Mouse (Mus musculus): ENCODE measurements at regions not wholly inside any gene's neighbourhood (a gene's known extent, or its start where the extent isn't known, plus 50 kb on each side); places are given as distances from the start of the nearest gene placed in this dataset.
A peak's percentile ranks its signal among the peaks of the same experiment; 100 is the strongest.

DNA sequence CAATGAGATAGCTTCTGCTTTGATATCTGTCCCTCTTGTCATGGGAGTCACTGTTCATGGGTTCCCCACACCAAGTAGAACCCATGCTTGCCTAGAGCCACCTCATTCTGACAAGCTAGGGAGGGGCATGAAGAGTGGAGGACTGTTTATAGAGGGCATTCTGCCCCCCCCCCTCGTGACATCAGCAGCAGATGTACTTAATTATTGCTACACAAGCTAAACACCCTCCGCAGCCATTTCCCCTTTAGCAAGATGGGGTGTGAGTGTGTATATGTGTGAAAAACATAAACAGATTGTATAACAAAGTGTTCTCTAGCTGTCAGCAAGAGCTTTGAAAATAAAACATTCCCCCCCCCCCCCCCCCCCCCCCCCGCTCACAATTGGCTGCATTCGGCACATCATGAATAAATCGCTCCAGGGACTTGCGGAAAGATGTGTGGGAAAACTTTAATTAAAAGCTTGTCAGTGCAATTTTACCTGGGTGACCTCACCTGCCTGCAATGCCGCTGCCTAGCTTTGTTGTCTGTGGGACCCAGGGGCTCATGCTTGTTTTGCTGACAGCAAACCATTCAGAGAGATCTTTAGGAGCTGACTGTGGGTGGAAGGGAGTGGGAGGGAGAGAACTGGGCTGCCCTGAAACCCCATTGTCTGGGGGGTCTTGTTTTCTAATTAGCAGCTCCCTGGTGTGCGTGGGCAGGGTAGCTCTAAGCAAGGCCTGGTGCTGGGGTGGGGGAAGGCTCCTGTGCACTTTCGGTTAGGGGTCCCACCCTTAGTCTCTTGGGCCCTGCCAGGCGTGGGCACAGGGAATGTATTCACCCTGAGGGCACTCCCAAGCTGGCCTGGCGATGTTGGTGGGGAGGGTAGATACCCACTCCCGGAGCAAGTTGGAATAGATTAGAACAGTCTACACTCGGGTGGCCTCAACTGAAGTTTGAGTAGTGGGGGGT, 63.4 kb downstream of the Irx2 start:
- H3K27me3 ChIP-seq (replicated peaks; ENCODE audit: control insufficient read depth, insufficient read depth, low read length) = no peaks in the 10 kb centered on the region
- H3K4me3 ChIP-seq (ENCODE audit: low read length) = no peak overlapping the region
- no peaks in the 10 kb centered on the region for H3K9me3 ChIP-seq (ENCODE audit: control insufficient read depth, low read length)
- 53% methylated on average over 12 of the region's 13 CpGs for WGBS
- H3K4me2 ChIP-seq (ENCODE audit: low read length) = no peak overlapping the region
- no peaks in the 10 kb centered on the region for H3K36me3 ChIP-seq (ENCODE audit: control insufficient read depth, insufficient read depth, low read length)
- H3K4me1 ChIP-seq (ENCODE audit: control insufficient read depth, insufficient read depth, low read depth, low read length) = no peaks in the 10 kb centered on the region
- H3K27ac ChIP-seq (ENCODE audit: low read depth, low read length) = no peak overlapping the region
- no peak overlapping the region for H3K9ac ChIP-seq (ENCODE audit: low read depth, low read length)
- ATAC-seq = no peak

DNA sequence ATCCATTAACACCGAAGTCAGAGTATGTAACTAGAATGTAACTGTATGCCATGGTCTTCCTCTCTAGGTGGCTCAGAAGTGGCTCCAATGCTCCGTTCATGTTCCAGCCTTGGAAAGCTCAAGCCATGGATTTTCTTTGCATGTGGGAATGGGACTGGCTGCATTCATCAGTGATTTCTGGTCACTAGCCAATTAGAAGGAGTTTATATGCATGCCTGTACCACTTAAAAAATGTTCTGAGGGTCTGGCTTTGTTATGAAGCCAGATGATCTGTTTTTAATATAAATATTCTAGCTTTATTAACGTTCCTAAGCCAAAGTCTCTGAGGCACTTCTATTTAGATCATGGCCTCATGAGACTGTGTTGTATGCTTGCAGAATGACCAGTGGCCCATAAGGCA, 78.8 kb downstream of the Irx2 start:
- Histone ChIP-seq H3K4me3 (ENCODE audit: low read length) (no peak overlapping the region), H3K9ac (ENCODE audit: low read depth, low read length) (no peak overlapping the region), H3K27ac (ENCODE audit: low read depth, low read length) (no peak overlapping the region), H3K36me3 (ENCODE audit: control insufficient read depth, insufficient read depth, low read length) (no peaks in the 10 kb centered on the region), H3K27me3 (replicated peaks; ENCODE audit: control insufficient read depth, insufficient read depth, low read length) (no peaks in the 10 kb centered on the region), H3K4me2 (ENCODE audit: low read length) (no peak overlapping the region), H3K9me3 (ENCODE audit: control insufficient read depth, low read length) (no peaks in the 10 kb centered on the region), H3K4me1 (ENCODE audit: control insufficient read depth, insufficient read depth, low read depth, low read length) (no peaks in the 10 kb centered on the region)
- ATAC-seq = no peak
- 68% methylated on average over 3 of the region's 3 CpGs for WGBS

DNA sequence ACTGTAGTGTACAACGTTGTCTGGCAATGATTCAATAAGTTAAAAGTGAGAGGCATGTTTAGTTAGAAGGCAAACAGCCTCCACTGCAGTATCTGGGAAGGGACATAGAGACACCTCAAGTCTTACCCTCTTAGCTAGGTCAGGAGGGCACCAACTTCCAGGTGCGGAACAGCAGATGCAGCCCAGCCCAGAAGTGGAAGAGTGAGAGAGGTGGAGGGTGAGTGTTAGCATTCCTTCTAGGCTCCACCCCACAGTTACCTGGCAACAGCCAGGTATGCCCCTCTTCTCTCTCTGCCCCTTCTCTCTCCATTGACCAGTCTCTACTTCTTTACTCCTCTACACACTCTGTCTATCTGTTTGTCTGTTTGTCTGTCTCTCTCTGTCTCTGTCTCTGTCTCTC, 80.1 kb downstream of the Irx2 start:
- Histone ChIP-seq H3K27ac (ENCODE audit: low read depth, low read length) (no peak overlapping the region), H3K9me3 (ENCODE audit: control insufficient read depth, low read length) (no peaks in the 10 kb centered on the region), H3K4me3 (ENCODE audit: low read length) (no peak overlapping the region), H3K4me2 (ENCODE audit: low read length) (no peak overlapping the region), H3K36me3 (ENCODE audit: control insufficient read depth, insufficient read depth, low read length) (no peaks in the 10 kb centered on the region), H3K9ac (ENCODE audit: low read depth, low read length) (no peak overlapping the region), H3K4me1 (ENCODE audit: control insufficient read depth, insufficient read depth, low read depth, low read length) (no peaks in the 10 kb centered on the region), H3K27me3 (replicated peaks; ENCODE audit: control insufficient read depth, insufficient read depth, low read length) (no peaks in the 10 kb centered on the region; the same call in 1 of the 2 replicates)
- no peak for ATAC-seq
- WGBS = 89% methylated on average over 2 of the region's 2 CpGs

DNA sequence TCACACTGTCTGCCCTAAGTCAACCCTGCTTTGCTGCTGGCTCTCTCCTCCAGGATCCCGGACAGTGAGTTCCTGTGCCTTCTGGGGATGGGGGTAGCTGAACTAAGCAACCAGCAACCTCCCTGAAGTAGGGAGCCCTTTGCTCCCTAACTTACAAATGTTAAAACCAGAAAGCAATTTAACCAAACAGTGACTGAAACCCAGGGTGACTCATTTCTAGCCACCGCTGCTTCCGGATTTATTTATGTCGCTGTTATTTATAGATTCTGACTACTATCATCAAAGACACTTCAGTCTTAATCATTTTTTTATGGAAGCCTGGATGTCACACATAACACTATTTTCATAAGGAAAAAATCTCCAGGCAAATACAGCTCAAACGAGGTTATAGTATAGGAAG, 81.4 kb downstream of the Irx2 start:
- Histone ChIP-seq H3K4me1 (ENCODE audit: control insufficient read depth, insufficient read depth, low read depth, low read length) (no peaks in the 10 kb centered on the region), H3K36me3 (ENCODE audit: control insufficient read depth, insufficient read depth, low read length) (no peaks in the 10 kb centered on the region), H3K9me3 (ENCODE audit: control insufficient read depth, low read length) (no peaks in the 10 kb centered on the region), H3K4me2 (ENCODE audit: low read length) (no peak overlapping the region), H3K4me3 (ENCODE audit: low read length) (no peak overlapping the region), H3K27ac (ENCODE audit: low read depth, low read length) (no peak overlapping the region), H3K27me3 (replicated peaks; ENCODE audit: control insufficient read depth, insufficient read depth, low read length) (no peaks in the 10 kb centered on the region; the same call in 1 of the 2 replicates), H3K9ac (ENCODE audit: low read depth, low read length) (no peak overlapping the region)
- no peak for ATAC-seq
- WGBS = 80% methylated on average over 5 of the region's 5 CpGs

DNA sequence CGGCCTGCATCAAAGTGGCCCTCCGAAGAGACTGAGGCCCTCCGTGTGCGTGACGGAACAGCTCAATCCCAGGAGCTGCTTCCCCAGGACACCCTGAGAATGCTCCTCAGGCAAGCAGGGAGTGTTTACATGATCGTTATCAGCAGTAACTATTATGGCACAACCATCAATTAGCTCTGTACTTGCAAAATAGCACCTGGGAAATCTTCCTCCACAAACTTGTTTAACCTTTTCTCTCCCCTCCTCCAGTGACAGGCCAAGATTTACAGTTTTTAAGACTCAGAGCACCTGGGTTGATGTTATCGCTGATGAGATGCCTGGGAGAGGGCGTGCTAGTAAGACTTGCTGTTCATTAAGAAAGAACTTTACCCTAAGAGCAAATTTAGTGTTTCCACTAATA, 82.5 kb downstream of the Irx2 start:
- WGBS = 78% methylated on average over 8 of the region's 8 CpGs
- no peak overlapping the region for H3K27ac ChIP-seq (ENCODE audit: low read depth, low read length)
- H3K9me3 ChIP-seq (ENCODE audit: control insufficient read depth, low read length) = no peaks in the 10 kb centered on the region
- no peaks in the 10 kb centered on the region; the same call in 1 of the 2 replicates for H3K27me3 ChIP-seq (replicated peaks; ENCODE audit: control insufficient read depth, insufficient read depth, low read length)
- H3K36me3 ChIP-seq (ENCODE audit: control insufficient read depth, insufficient read depth, low read length) = no peaks in the 10 kb centered on the region
- no peak for ATAC-seq
- H3K4me1 ChIP-seq (ENCODE audit: control insufficient read depth, insufficient read depth, low read depth, low read length) = no peaks in the 10 kb centered on the region
- no peak overlapping the region for H3K9ac ChIP-seq (ENCODE audit: low read depth, low read length)
- H3K4me3 ChIP-seq (ENCODE audit: low read length) = no peak overlapping the region
- H3K4me2 ChIP-seq (ENCODE audit: low read length) = no peak overlapping the region

DNA sequence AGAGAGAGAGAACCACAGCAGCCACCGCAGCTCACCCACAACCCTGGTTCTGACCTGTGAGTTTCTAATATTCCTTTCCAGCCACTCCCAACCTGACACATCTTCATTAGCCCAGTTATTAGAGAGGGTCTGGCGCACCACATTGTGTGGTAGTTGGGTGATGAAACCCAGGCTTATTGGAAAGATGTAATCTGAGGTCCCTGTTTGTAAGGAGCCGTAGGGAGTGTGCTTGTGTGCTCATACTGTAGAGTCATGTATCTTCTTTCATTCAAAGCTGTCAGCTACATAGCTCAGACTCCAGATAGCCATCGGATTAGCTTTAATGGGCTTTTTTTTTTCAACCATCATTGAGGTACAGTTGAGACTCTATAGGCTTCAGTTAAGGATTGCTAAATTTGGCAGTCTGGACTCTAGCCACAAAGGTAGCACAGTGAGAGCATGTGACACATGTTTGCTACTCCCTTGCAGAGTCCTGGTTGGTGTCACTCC, 83.3 kb downstream of the Irx2 start:
- ATAC-seq = no peak
- Histone ChIP-seq H3K4me2 (ENCODE audit: low read length) (no peak overlapping the region), H3K27me3 (replicated peaks; ENCODE audit: control insufficient read depth, insufficient read depth, low read length) (no peaks in the 10 kb centered on the region; the same call in 1 of the 2 replicates), H3K4me1 (ENCODE audit: control insufficient read depth, insufficient read depth, low read depth, low read length) (no peaks in the 10 kb centered on the region), H3K27ac (ENCODE audit: low read depth, low read length) (no peak overlapping the region), H3K9me3 (ENCODE audit: control insufficient read depth, low read length) (no peaks in the 10 kb centered on the region), H3K9ac (ENCODE audit: low read depth, low read length) (no peak overlapping the region), H3K36me3 (ENCODE audit: control insufficient read depth, insufficient read depth, low read length) (no peaks in the 10 kb centered on the region), H3K4me3 (ENCODE audit: low read length) (no peak overlapping the region)
- 81% methylated on average over 4 of the region's 4 CpGs for WGBS

DNA sequence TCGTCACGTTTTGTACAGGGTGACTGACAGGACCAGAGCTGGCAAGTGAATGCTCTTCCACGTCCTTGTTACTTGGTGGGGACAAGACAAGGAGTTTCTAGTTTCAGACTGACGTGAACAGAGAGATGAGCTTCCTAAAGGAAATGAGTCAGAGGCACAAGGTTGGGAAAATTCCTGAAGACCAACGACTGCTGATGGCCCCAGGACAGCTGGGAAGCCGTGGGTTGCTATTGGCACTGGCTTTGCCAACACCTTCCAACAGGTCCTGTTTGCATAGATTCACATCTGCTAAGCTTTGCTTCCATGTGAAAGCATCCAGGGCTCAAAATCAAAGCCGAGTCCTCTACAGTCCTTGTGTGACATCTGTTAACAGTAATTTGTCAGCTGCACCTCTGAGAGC, 86.2 kb downstream of the Irx2 start:
- Histone ChIP-seq H3K4me3 (ENCODE audit: low read length) (no peak overlapping the region), H3K9ac (ENCODE audit: low read depth, low read length) (no peak overlapping the region), H3K9me3 (ENCODE audit: control insufficient read depth, low read length) (no peaks in the 10 kb centered on the region), H3K27me3 (replicated peaks; ENCODE audit: control insufficient read depth, insufficient read depth, low read length) (no peaks in the 10 kb centered on the region; the same call in 1 of the 2 replicates), H3K27ac (ENCODE audit: low read depth, low read length) (no peak overlapping the region), H3K36me3 (ENCODE audit: control insufficient read depth, insufficient read depth, low read length) (no peaks in the 10 kb centered on the region), H3K4me1 (ENCODE audit: control insufficient read depth, insufficient read depth, low read depth, low read length) (no peaks in the 10 kb centered on the region), H3K4me2 (ENCODE audit: low read length) (no peak overlapping the region)
- no peak for ATAC-seq
- WGBS = 74% methylated on average over 7 of the region's 7 CpGs

DNA sequence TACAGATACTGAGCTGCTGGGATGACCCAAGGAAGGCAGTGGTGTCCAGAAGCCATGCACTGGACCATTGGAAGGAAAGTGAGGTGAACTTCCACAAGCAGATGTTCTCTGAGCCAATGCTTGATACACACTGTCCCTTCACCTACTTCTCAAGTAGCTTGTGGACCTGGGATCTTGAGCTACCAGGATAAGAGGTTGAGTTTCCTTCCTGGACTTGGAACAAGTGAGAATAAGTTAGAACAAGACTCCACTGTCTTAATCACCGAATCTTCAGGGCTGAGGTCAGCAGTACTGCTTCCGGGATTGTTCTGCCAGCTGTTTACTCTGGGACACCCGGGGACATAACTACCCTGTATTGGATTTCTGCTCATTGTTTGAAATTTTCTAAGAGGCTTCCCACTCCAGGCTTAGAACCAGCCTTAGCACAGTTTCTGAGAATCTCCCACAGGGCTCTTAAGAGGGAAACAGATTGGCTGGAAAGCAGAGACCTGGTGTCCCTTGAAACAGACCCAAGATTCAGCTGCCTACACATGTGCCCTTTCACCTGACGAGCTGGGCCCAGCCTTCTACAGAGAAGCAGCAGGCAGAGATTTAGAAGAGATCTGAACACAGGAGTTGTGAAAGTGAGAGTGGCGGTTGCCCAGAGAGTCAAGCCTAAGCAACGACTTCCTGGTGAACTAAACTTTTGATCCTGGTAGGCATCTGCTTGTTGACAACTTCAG, 87.5 kb downstream of the Irx2 start:
- Histone ChIP-seq H3K4me1 (ENCODE audit: control insufficient read depth, insufficient read depth, low read depth, low read length) (no peaks in the 10 kb centered on the region), H3K27ac (ENCODE audit: low read depth, low read length) (no peak overlapping the region), H3K4me3 (ENCODE audit: low read length) (no peak overlapping the region), H3K36me3 (ENCODE audit: control insufficient read depth, insufficient read depth, low read length) (no peaks in the 10 kb centered on the region), H3K4me2 (ENCODE audit: low read length) (no peak overlapping the region), H3K27me3 (replicated peaks; ENCODE audit: control insufficient read depth, insufficient read depth, low read length) (no peaks in the 10 kb centered on the region; the same call in 1 of the 2 replicates), H3K9me3 (ENCODE audit: control insufficient read depth, low read length) (no peaks in the 10 kb centered on the region), H3K9ac (ENCODE audit: low read depth, low read length) (no peak overlapping the region)
- 73% methylated on average over 6 of the region's 6 CpGs for WGBS
- no peak for ATAC-seq

DNA sequence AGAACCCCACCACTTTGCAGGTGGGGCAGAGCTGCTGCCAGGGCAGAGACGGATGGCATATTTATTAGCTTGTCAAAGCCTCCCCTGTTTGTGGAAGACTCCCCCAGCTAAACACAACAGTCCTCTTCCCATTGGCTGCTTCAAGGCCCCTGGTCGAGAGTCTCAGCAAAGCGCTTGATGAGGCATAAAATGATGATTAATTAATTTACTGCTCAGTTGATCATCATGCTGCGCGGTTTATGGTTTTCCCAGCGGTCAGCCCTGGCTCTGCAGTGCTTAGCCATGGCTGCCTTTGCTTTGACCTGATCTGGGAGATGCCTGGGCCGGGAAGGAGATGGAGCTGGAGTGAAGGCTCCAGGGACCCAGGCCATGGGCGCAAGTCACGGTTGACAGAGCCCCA, 98.5 kb downstream of the Irx2 start:
- H3K9ac ChIP-seq (ENCODE audit: low read depth, low read length) = no peak overlapping the region
- no peaks in the 10 kb centered on the region for H3K9me3 ChIP-seq (ENCODE audit: control insufficient read depth, low read length)
- no peaks in the 10 kb centered on the region for H3K36me3 ChIP-seq (ENCODE audit: control insufficient read depth, insufficient read depth, low read length)
- H3K4me3 ChIP-seq (ENCODE audit: low read length) = no peak overlapping the region
- ATAC-seq = peak; percentile 96
- H3K27me3 ChIP-seq (replicated peaks; ENCODE audit: control insufficient read depth, insufficient read depth, low read length) = no peaks in the 10 kb centered on the region
- peaks cover 4% of the 10 kb centered on the region; the same call in 1 of the 2 replicates for H3K4me1 ChIP-seq (ENCODE audit: control insufficient read depth, insufficient read depth, low read depth, low read length)
- 0 out of 2 replicates have a peak overlapping the region, but pooled peaks have one; percentile 16 for H3K27ac ChIP-seq (ENCODE audit: low read depth, low read length)
- 29% methylated on average over 9 of the region's 9 CpGs for WGBS
- no peak overlapping the region for H3K4me2 ChIP-seq (ENCODE audit: low read length)

Data from hindbrain, embryonic 16.5 days (tissue).